Mouse (Mus musculus) layer of hippocampus, postnatal 36 days (tissue): ENCODE results near the gene Dmac2. TPM values are rescaled to one million over a fixed set of nuclear protein-coding genes. Genes with fewer than 3 reads are reported as not detected.
A peak's percentile ranks its signal among the peaks of the same experiment; 100 is the strongest.

Experiments
- DNase-seq, 2 experiments: peaks; one replicate each; pipeline ENCODE4 v3.0.0; 2022
- total RNA-seq, 2 experiments: library from RNA; stranded (reverse); gene quantifications; 2 replicates each; pipeline ENCODE4 v1.2.3; 2021

Dmac2 gene
- total RNA-seq, 2 experiments from 2014 or later = 50.1 to 51.4 TPM

DNA sequence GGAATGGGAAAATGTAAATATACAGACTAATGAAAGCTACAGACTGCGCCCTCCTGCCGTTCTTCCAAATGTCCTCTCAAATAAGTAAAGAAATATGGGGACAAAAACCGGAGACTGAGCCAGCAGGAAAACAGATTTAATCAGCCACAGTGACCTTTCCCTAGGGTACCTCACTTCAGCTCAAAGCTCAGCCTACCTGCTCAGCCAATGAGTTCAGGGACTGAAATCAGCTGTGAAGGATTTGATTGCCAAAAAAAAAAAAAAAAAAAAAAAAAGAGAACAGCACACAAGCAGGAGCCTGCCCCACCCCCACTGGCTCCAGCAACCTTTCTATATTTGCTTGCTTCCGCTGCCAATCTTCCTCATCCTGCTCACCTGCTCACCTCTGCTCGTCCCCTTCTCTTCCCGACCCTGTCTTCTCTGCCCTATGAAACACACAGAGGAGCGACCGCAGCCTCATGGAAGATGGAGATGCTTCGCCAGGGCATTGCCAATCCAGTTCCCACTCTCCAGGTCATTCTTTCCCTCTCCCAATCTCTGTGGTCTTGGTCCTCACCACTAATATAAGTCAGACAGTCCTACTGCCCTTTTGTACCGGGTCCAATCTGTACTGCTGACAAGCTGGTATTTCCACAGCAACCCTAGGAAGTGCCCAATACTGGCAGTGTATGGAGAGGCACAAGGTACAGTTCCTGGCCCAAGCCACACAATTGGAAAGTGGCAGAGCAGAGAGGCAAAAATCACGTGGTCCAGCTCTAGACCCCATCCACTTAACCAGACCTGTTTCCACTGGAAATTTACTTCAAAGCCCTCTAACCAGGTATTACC lies 36.6 kb downstream of the Dmac2 start:
- no peak for DNase-seq

DNA sequence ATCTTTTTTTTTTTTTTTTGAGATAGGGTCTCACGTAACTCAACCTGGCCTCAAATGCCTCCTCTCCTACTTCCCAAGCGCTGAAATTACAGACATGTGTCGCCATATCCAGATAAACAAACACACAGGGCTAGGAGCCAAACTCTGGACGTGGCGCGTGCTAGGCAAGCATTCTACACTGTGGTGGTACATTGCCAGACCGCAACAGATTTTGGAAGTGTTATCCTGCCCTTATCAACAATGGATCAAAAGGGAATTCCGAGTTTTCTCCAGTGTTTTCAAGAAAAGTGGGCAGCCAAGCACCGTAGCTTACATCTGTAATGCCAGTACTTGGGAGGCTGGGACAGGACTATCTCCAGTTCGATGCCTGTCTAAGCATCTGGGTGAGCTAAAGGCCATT lies 38.6 kb downstream of the Dmac2 start:
- no peak for DNase-seq

DNA sequence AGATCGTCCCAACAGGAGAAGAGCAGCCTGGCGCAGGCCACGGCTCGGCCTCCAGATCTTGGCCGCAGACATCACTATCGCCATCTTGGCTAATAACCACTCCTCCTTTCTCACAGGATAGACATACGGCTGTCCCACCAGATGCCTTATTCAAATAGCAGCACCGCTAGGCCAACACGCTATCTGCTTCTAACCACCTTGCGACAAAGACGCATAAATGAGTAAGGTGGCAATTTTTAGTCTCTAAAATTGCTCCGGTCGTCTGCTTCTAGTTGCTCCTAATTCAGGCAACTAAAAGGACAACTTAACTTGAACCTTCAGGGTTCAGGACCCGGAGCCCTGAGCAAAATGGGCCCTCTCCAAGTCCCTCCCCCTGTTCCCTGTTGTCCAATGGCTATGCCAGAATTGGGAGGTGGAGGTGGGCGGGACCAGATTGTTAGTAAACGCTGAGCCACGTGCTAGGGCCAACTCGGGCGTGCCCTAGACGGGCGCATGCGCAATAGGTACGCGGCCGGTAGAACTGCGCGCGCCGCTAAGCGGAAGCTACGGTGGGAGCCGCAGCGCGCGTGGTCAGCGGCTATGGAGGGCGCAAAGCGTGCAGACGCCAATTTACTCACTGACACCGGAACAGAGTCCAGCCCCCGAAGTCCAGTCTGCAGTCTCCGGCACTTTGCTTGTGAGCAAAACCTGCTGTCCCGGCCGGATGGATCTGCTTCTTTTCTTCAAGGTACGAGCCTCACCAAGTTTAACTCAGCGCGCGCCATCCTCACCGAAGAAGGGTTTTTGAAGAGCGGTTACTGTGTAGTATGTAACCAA lies 39.7 kb downstream of the Dmac2 start, which contains the start of the genes Bckdha and Exosc5:
Gene Bckdha (minus strand): TSS at position 325 of the 816 bp plus-strand sequence.
Gene Exosc5 (plus strand): TSS at position 508 of the 816 bp plus-strand sequence.
- DNase-seq = peak; percentile 99

DNA sequence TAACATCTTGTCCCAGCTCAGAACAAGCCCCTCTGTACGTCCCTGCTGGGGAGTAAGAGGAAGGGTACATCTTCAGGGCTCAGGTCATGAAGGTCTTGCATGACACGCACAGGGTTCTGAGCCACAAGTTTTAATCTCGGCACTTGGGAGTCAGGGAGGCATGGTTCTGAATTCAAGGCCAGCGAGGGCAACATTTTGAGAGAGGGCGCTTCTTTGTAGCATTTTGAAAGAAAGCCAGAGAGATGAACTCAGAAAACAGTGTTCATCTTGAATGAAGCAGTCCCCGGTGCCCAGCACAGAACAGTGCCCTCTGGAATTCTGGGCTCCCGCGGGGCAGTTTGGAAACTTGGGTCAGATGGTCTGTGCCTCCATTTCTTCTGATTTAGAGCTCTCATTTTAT lies 47.2 kb downstream of the Dmac2 start:
- no peak for DNase-seq

DNA sequence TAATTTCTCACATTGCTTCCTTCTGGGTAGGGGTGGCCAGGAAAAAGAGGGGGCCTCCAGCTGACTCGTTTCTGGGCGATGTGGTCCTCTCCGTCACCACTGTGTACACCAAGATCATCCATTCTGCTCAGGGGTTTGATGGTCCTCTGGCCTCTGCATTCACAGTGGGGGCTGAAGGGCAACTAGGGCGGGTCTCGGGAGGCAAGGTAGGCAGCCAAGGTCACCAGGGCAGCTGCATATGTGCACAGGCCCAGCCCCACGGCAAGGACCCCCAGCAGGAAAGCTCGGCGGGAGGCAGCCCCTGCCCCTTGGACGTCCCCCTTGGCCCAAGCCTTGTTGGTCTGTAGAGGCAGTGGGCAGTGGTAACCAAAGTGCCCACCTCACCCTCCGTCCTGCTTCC lies 49.9 kb downstream of the Dmac2 start:
- no peak for DNase-seq

DNA sequence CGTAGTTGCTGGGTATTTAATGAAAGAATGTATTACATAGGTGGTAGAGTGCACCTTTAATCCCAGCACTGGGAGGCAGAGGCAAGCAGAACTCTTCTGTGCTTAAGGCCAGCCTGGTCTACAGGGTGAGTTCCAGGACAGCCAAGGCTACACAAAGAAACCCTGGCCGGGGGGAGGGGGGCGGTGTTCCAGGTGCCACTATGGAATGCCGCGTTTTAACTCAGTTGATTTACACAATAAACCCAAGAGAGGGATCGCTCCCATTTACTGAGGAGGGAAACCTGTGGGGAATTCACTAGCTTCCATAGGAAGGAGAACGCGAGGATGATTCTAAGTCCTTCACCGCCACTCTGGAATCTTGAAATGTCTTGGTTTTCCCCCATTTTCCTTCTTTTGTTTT lies 50.4 kb downstream of the Dmac2 start:
- DNase-seq = no peak

DNA sequence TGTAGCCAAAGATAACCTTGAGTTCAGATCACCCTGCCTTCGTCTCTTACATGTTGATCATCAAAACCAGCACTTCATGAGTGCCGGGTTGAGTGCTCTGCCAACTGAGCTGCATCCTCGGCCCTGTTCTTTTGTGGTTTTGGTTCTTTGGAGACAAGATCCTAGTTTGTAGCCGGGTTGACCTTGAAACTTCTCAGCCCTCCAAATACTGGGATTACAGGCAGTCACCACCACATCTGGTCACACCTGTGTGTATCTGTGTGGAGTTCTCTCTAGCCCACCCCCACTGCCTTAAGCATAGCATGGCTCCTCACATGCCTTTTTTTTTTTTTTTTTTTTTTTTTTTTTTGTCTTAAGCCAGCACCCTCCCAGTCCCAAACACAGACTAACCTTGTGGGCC lies 50.9 kb downstream of the Dmac2 start:
- no peak for DNase-seq

DNA sequence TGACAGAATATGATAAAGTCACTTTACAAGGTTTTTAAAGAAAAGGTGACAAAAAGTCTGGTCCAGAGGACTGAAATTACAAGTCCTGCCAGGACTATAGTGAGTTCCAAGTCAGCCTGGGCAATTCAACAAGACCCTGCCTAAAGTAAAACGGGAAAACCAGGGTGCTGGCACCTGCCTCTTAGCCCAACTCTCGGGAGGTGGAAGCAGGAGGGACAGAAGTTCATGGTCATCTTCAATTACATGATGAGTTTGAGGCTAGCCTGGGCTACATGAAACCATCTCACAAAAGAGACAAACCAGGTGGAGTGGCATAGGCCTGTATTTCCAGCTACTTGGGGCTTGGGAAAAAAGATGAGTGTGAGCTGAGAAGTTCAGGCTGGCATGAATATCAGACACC lies 52.5 kb downstream of the Dmac2 start:
- DNase-seq = no peak

DNA sequence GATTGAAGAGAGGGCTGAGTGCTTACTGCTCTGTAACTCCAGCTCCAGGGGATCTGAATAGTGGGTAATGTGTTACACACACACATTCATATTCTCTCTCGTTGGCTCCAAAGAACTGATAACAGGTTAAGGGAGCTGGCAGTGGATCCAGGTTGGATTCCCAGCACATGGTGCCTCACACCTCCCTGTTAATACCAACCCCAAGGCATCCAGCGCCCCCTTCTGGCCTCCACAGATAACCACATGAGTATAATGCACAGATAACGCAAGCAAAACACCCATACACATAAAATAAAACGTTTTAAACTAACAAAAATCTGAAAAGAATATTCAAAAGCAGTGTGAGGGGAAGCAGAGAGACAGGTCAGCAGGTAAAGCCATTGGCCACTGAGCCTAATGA lies 53.2 kb downstream of the Dmac2 start:
- DNase-seq = no peak

DNA sequence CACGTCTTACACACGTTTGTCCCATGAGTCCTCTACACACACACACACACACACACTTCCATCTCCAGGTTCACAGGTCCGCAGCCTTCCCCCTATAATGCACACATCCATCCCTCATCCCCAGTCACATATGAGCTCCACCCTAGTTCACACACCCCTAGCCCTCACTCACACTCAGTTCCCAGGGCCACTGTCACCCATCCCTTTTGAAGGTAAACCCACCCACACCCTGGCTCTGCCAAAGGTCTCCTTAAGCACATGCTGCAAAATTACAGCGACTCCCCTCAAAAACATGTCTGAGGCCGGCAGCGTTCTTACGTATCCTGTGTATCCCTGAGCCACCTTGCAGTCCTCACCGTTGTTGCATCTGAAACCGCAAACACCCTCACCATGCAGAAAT lies 55.1 kb downstream of the Dmac2 start:
- no peak for DNase-seq

DNA sequence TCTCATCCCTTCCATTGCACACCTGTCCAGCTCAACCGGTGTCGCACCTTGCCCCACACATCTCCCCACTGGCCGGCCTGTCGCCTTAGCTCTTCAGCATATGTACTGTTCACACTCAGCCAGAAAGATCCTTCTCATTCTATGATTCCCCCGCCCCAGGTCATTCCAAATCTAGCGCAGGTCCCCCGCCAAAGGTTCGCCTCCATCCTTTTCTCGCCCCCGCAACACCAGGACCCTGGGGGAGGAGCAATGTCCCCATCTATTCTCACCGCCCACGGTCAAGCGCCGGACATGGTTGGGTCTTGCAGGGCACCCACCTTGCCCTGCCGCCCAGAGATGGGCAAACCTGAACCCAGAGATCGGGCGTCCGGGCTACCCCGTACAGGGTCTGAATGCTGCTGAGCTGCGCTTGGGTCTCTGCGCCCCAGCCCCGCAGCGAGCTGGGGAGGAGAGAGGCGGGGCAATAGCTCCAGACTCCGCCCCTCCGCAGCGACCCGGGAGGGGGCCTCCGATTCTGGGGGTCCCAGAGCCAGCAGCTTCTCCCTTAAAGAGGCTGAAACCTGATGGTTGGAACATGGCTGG lies 55.6 kb downstream of the Dmac2 start, which contains the start of gene Tmem91:
Gene Tmem91 (minus strand): TSS at position 448 of the 582 bp plus-strand sequence.
- DNase-seq = no peak

Other genes with a start within 250 kb of the Dmac2 start
- gene Cnfn, start 249.7 kb upstream of the Dmac2 start, total RNA-seq = not detected
- 10 to 100 TPM in 1 of 2 experiments, 1 to 10 TPM in 1; 7.3 to 10.4 TPM for gene Lipe, start 220.7 kb upstream of the Dmac2 start, total RNA-seq
- not detected for gene Cxcl17, start 206.5 kb upstream of the Dmac2 start, total RNA-seq
- 1 to 10 TPM; 2.8 to 3.0 TPM for gene Ceacam1, start 141.8 kb upstream of the Dmac2 start, total RNA-seq
- gene Ceacam2, start 79.6 kb upstream of the Dmac2 start, total RNA-seq = under 1 TPM; 0.20 to 0.52 TPM
- gene Erich4, start 3.5 kb upstream of the Dmac2 start, total RNA-seq = under 1 TPM in 1 of 2 experiments, not detected in 1; 0.40 TPM
- gene B3gnt8, start 7.2 kb downstream of the Dmac2 start, total RNA-seq = 1 to 10 TPM; 1.6 to 1.8 TPM
- 10 to 100 TPM; 36.7 to 38.3 TPM for gene Bckdha, start 39.6 kb downstream of the Dmac2 start, total RNA-seq
- gene Exosc5, start 39.8 kb downstream of the Dmac2 start, total RNA-seq = 10 to 100 TPM; 28.6 to 28.7 TPM
- 10 to 100 TPM; 13.8 to 14.9 TPM for gene Tmem91, start 55.8 kb downstream of the Dmac2 start, total RNA-seq
- 10 to 100 TPM; 23.9 to 24.4 TPM for gene B9d2, start 61.4 kb downstream of the Dmac2 start, total RNA-seq
- gene Tgfb1, start 67.6 kb downstream of the Dmac2 start, total RNA-seq = 1 to 10 TPM; 6.0 to 8.0 TPM
- gene Ccdc97, start 99.7 kb downstream of the Dmac2 start, total RNA-seq = 10 to 100 TPM; 57.4 to 64.6 TPM
- gene Hnrnpul1, start 135.3 kb downstream of the Dmac2 start, total RNA-seq = 100 to 1,000 TPM; 100 to 108 TPM
- gene Axl, start 169.3 kb downstream of the Dmac2 start, total RNA-seq = 10 to 100 TPM; 39.8 to 42.1 TPM
- 1 to 10 TPM; 1.8 to 2.3 TPM for gene Cyp2s1, start 197.5 kb downstream of the Dmac2 start, total RNA-seq